Mouse (Mus musculus) midbrain, postnatal 0 days (tissue): ENCODE results near the gene Ttl. TPM values are rescaled to one million over a fixed set of nuclear protein-coding genes. Genes with fewer than 3 reads are reported as not detected.

ENCODE experiments used
- ATAC-seq: fragments of 200-750 bp; cut with Nextera tagmentation; 2 replicates; pipeline ENCODE4 v1.8.0; 2017; ENCODE audit warnings: moderate number of reproducible peaks, mild to moderate bottlenecking, moderate TSS enrichment, moderate library complexity; ENCODE audit not compliant: low FRiP score
- DNase-seq: peaks from one replicate; pipeline ENCODE4 v3.0.0-alpha.2; 2015; ENCODE audit warnings: low spot score
- H3K27ac ChIP-seq: fragments of 300-500 bp; sonication (generic); 2 replicates; pipeline ENCODE4 v1.5.1; 2014; ENCODE audit warnings: low read depth, mild to moderate bottlenecking, low read length, mixed read lengths
- H3K27me3 ChIP-seq: fragments of 300-500 bp; sonication (generic); 2 replicates; pipeline ENCODE4 v1.6.1; 2014; ENCODE audit warnings: low read length, control low read depth, mixed read lengths; ENCODE audit not compliant: insufficient read depth
- H3K36me3 ChIP-seq: fragments of 300-500 bp; sonication (generic); 2 replicates; pipeline ENCODE4 v1.6.1; 2014; ENCODE audit warnings: low read length, control low read depth, mixed read lengths; ENCODE audit not compliant: insufficient read depth
- H3K4me1 ChIP-seq: fragments of 300-500 bp; sonication (generic); 2 replicates; pipeline ENCODE4 v1.6.1; 2014; ENCODE audit warnings: mild to moderate bottlenecking, control low read depth, antibody characterized with exemption, low read length, mixed read lengths; ENCODE audit not compliant: insufficient read depth
- H3K4me2 ChIP-seq: fragments of 300-500 bp; sonication (generic); 2 replicates; pipeline ENCODE4 v1.6.1; 2014; ENCODE audit warnings: low read depth, mild to moderate bottlenecking, low read length, mixed read lengths; ENCODE audit not compliant: poor library complexity, severe bottlenecking
- H3K4me3 ChIP-seq: fragments of 300-500 bp; sonication (generic); 2 replicates; pipeline ENCODE4 v1.5.1; 2014; ENCODE audit warnings: low read depth, mild to moderate bottlenecking, low read length, moderate library complexity
- H3K9ac ChIP-seq: fragments of 300-500 bp; sonication (generic); replicated peaks from 2 replicates; pipeline ENCODE4 v1.6.1; 2014; ENCODE audit warnings: mild to moderate bottlenecking, low read length, moderate library complexity, mixed read lengths; ENCODE audit not compliant: poor library complexity, severe bottlenecking
- H3K9me3 ChIP-seq: fragments of 300-500 bp; sonication (generic); 2 replicates; pipeline ENCODE4 v1.6.1; 2016; ENCODE audit warnings: low read length, control low read depth
- CTCF ChIP-seq: IDR thresholded peaks from 2 replicates; pipeline ENCODE4 v1.5.1; 2016; ENCODE audit warnings: antibody characterized with exemption, mild to moderate bottlenecking
- WGBS: fragments of 180-500 bp; shearing (Covaris S2); extraction: QIAGEN DNeasy Blood & Tissue Kit; methylation state at CpG from one replicate; pipeline ENCODE4 v1.1.7; 2014; 5-methylcytosine and 5-hydroxymethylcytosine counted together
- polyA plus RNA-seq: library from polyadenylated mRNA; unstranded; fragments of >200 nt; fragmentation: Nextera tagmentation; extraction: Ambion mirVana; gene quantifications from 2 replicates; pipeline ENCODE4 v1.2.1, GENCODE M21; 2015
- total RNA-seq: library from RNA; depleted of rRNA; stranded (reverse); fragments of >200 nt; gene quantifications from 2 replicates; pipeline ENCODE4 v1.2.3, GENCODE M21; 2014

Ttl gene
- total and polyA plus RNA-seq, 2 experiments from 2014 or later = 30.2 to 58.0 TPM

GRCm38 (mm10) chr2:129055741-129056140 lies 10.0 kb upstream of the Ttl start:
- H3K4me2 ChIP-seq = no peak overlapping the region
- no peak for DNase-seq
- H3K27me3 ChIP-seq = no peaks in the 10 kb centered on the region
- H3K9ac ChIP-seq = no peak overlapping the region
- no peak overlapping the region for H3K4me3 ChIP-seq
- no peak for ATAC-seq
- no peaks in the 10 kb centered on the region for H3K4me1 ChIP-seq
- TF ChIP-seq CTCF = no peak
- no peaks in the 10 kb centered on the region for H3K36me3 ChIP-seq
- 91% methylated on average over 6 of the region's 6 CpGs for WGBS
- H3K27ac ChIP-seq = no peak overlapping the region
- no peaks in the 10 kb centered on the region for H3K9me3 ChIP-seq

GRCm38 (mm10) chr2:129056597-129056996 lies 9.1 kb upstream of the Ttl start:
- no peak overlapping the region for H3K4me2 ChIP-seq
- no peaks in the 10 kb centered on the region for H3K9me3 ChIP-seq
- no peak for ATAC-seq
- DNase-seq = no peak
- H3K27ac ChIP-seq = no peak overlapping the region
- H3K9ac ChIP-seq = no peak overlapping the region
- no peak overlapping the region for H3K4me3 ChIP-seq
- H3K4me1 ChIP-seq = no peaks in the 10 kb centered on the region
- no peaks in the 10 kb centered on the region for H3K36me3 ChIP-seq
- WGBS = 42% methylated on average over 9 of the region's 9 CpGs
- no peaks in the 10 kb centered on the region for H3K27me3 ChIP-seq
- TF ChIP-seq CTCF = peak; percentile 53

GRCm38 (mm10) chr2:129057256-129057655 lies 8.5 kb upstream of the Ttl start:
- Histone ChIP-seq H3K9me3 (no peaks in the 10 kb centered on the region), H3K27ac (no peak overlapping the region), H3K27me3 (no peaks in the 10 kb centered on the region), H3K9ac (no peak overlapping the region), H3K4me3 (no peak overlapping the region), H3K36me3 (no peaks in the 10 kb centered on the region), H3K4me1 (no peaks in the 10 kb centered on the region), H3K4me2 (no peak overlapping the region)
- no peak for TF ChIP-seq CTCF
- WGBS = 95% methylated on average over 8 of the region's 8 CpGs
- DNase-seq (no peak), ATAC-seq (no peak)

DNA sequence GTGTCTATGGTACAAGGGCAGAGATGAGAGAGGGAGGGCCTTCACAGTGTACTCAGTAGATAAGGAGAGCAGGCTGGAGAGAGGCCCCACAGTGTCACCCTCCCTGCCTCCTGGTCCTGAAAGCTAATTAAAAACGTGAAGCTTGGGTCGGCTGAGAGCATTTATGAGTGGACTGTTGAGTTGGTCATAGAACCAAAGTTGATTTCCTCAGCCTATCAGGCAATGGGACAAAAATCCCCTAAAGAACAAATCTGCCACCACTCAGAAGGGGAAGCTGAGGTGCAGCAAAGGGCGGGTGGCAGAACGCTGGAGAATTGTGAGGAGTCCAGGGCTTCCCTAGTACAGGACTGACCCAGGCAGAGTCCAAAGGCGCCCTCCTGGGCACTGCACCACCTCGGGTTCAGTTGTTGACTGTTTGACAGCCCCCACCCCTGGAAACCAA lies 7.8 kb upstream of the Ttl start:
- ATAC-seq (no peak), DNase-seq (no peak)
- no peak for TF ChIP-seq CTCF
- Histone ChIP-seq H3K4me1 (no peaks in the 10 kb centered on the region), H3K27ac (no peak overlapping the region), H3K9me3 (no peaks in the 10 kb centered on the region), H3K4me2 (no peak overlapping the region), H3K9ac (no peak overlapping the region), H3K36me3 (no peaks in the 10 kb centered on the region), H3K4me3 (no peak overlapping the region), H3K27me3 (no peaks in the 10 kb centered on the region)
- WGBS = 90% methylated on average over 6 of the region's 6 CpGs

DNA sequence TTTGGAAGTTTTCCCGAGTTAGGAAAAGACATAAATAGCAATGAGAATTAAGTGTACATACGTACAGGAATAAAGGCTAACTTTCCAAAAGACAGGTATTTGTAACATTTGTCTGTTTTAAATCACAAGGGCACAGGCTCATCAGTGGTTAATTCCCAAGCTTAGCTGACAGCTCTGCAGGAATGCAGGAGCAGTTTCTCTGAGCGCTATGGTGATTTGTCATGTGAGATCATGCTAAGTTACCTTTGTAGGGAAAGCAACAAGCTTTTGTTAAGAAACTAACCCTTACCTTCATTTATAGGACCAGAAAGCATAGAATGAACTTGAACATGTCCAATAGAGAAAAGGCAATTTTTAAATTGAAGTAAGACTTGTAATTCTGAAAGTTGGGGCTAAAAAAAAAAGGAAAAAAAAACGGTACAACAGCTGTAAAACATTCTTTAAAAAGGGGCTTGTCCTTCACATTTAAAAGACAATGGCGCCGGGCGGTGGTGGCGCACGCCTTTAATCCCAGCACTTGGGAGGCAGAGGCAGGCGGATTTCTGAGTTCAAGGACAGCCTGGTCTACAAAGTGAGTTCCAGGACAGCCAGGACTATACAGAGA lies 4.2 kb upstream of the Ttl start:
- Histone ChIP-seq H3K4me1 (no peaks in the 10 kb centered on the region), H3K9me3 (no peaks in the 10 kb centered on the region), H3K9ac (no peak overlapping the region), H3K4me3 (no peak overlapping the region), H3K27me3 (no peaks in the 10 kb centered on the region), H3K27ac (no peak overlapping the region), H3K36me3 (no peaks in the 10 kb centered on the region), H3K4me2 (no peak overlapping the region)
- TF ChIP-seq CTCF = no peak
- ATAC-seq = no peak
- WGBS = 76% methylated on average over 10 of the region's 10 CpGs
- DNase-seq = no peak

- Histone ChIP-seq H3K4me2 (peak overlapping the region; percentile 71), H3K27me3 (no peaks in the 10 kb centered on the region), H3K27ac (peak overlapping the region; percentile 72), H3K9ac (peak overlapping the region; percentile 78), H3K36me3 (peaks cover 10% of the 10 kb centered on the region), H3K9me3 (no peaks in the 10 kb centered on the region), H3K4me1 (peaks cover 12% of the 10 kb centered on the region), H3K4me3 (peak overlapping the region; percentile 75)
- WGBS = under 1% methylated on average over 20 of the region's 20 CpGs
- ATAC-seq (peak; percentile 81), DNase-seq (peak; percentile 62)
- TF ChIP-seq CTCF = no peak
Observed at GRCm38 (mm10) chr2:129066326-129066725, 584 bp downstream of the Ttl start.
